ENCODE assay signal across 20 mouse cellular contexts in the genomic region with DNA sequence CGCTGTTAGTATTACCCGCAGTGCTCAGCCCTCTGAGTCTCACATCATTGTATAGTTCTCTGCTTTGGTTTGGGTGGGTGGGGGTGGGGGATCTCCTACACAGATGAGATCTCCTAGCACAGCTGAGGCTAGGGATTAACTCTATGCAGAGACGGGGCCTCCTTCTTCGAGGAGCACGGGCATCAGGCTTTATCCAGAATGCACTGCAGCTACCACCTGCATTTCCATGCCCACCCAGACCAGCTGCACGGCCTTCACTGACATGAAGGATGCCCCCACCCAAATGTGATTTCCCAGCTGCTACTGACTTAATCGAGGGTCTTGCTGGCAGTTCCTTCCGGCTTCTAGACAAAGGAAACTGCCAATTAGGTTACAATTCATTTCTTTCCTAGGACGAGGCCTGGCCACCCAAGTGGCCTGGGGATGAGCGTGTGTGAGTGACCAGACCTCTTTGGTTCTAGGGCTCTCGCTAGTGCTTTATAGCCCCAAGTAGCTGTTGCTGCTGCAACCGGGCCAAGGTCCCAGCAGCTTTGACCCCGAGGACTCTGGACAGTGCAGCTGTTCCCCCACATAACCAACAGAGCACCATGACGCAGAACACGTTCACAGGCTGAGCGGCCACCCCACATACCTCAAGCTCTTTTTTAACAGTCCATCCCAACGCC. TPM values are rescaled to one million over a fixed set of nuclear protein-coding genes. Genes with fewer than 3 reads are reported as not detected.
DNase-seq lines count a peak whose midpoint lies in the region; ATAC-seq and TF ChIP-seq lines count a peak whose summit lies in the region.
"Had no signal": no experiment of that assay in that cellular context is flagged by ENCODE, and none has a peak within 500 bp of the region (broad histone marks: within the 10 kb centered on the region; RNA-seq: fewer than 3 reads in every experiment).

No protein-coding gene starts in this region.

- ATAC-seq in forebrain, embryonic 15.5 days (replicated peaks), result no peak
- ATAC-seq in midbrain, embryonic 11.5 days (ENCODE audit: low FRiP score), result peak; percentile 57
- no peak for ATAC-seq in midbrain, embryonic 15.5 days (replicated peaks)
- peak; percentile 72 for ATAC-seq in forebrain, postnatal 0 days
- no peak for ATAC-seq in stomach, postnatal 0 days (ENCODE audit: low FRiP score, low TSS enrichment)

- no peak overlapping the region for H3K4me2 ChIP-seq in forebrain, embryonic 15.5 days (replicated peaks)
- no peak overlapping the region for H3K4me2 ChIP-seq in midbrain, embryonic 11.5 days
- H3K4me2 ChIP-seq in midbrain, embryonic 15.5 days, result no peak overlapping the region
- H3K4me2 ChIP-seq in forebrain, postnatal 0 days (ENCODE audit: low read depth), result no peak overlapping the region
- H3K4me2 ChIP-seq in stomach, postnatal 0 days (replicated peaks; ENCODE audit: low read depth), result no peak overlapping the region
- H3K4me2 ChIP-seq: embryonic facial prominence, embryonic 12.5 days; liver, embryonic 11.5 days; lung, embryonic 15.5 days had no signal

- no peak overlapping the region for H3K4me3 ChIP-seq in forebrain, embryonic 10.5 days
- H3K4me3 ChIP-seq in forebrain, embryonic 15.5 days, result no peak overlapping the region
- H3K4me3 ChIP-seq in midbrain, embryonic 11.5 days (ENCODE audit: low read depth, low read length), result no peak overlapping the region
- no peak overlapping the region for H3K4me3 ChIP-seq in midbrain, embryonic 15.5 days
- H3K4me3 ChIP-seq in forebrain, postnatal 0 days (ENCODE audit: low read depth, low read length), result no peak overlapping the region
- no peak overlapping the region for H3K4me3 ChIP-seq in stomach, postnatal 0 days (ENCODE audit: low read depth, low read length)
- H3K4me3 ChIP-seq: embryonic facial prominence, embryonic 12.5 days; lung, embryonic 15.5 days had no signal

- H3K27ac ChIP-seq in forebrain, embryonic 10.5 days, result 0 out of 2 replicates have a peak overlapping the region, but pooled peaks have one; percentile 15
- H3K27ac ChIP-seq in forebrain, embryonic 15.5 days (replicated peaks), result no peak overlapping the region
- no peak overlapping the region for H3K27ac ChIP-seq in midbrain, embryonic 11.5 days (ENCODE audit: low read depth, low read length)
- H3K27ac ChIP-seq in midbrain, embryonic 15.5 days, result no peak overlapping the region
- no peak overlapping the region for H3K27ac ChIP-seq in forebrain, postnatal 0 days (ENCODE audit: low read depth, low read length)
- no peak overlapping the region for H3K27ac ChIP-seq in stomach, postnatal 0 days (replicated peaks)
- H3K27ac ChIP-seq: embryonic facial prominence, embryonic 12.5 days; lung, embryonic 15.5 days had no signal

- no peaks in the 10 kb centered on the region for H3K9me3 ChIP-seq in forebrain, embryonic 10.5 days
- no peaks in the 10 kb centered on the region for H3K9me3 ChIP-seq in forebrain, embryonic 15.5 days
- no peaks in the 10 kb centered on the region for H3K9me3 ChIP-seq in midbrain, embryonic 11.5 days (ENCODE audit: control insufficient read depth, low read length)
- no peaks in the 10 kb centered on the region for H3K9me3 ChIP-seq in midbrain, embryonic 15.5 days
- H3K9me3 ChIP-seq in forebrain, postnatal 0 days (ENCODE audit: low read length), result no peaks in the 10 kb centered on the region
- H3K9me3 ChIP-seq in stomach, postnatal 0 days (ENCODE audit: control insufficient read depth, low read length), result no peaks in the 10 kb centered on the region
- H3K9me3 ChIP-seq: embryonic facial prominence, embryonic 12.5 days; lung, embryonic 15.5 days had no signal

- H3K4me1 ChIP-seq in forebrain, embryonic 10.5 days, result peaks cover 10% of the 10 kb centered on the region
- no peaks in the 10 kb centered on the region for H3K4me1 ChIP-seq in forebrain, embryonic 15.5 days
- H3K4me1 ChIP-seq in midbrain, embryonic 11.5 days (ENCODE audit: control insufficient read depth, insufficient read depth, low read length), result peaks cover 4% of the 10 kb centered on the region
- no peaks in the 10 kb centered on the region for H3K4me1 ChIP-seq in midbrain, embryonic 15.5 days
- no peaks in the 10 kb centered on the region for H3K4me1 ChIP-seq in forebrain, postnatal 0 days (ENCODE audit: insufficient read depth)
- H3K4me1 ChIP-seq in stomach, postnatal 0 days (replicated peaks; ENCODE audit: control insufficient read depth, insufficient read depth), result no peaks in the 10 kb centered on the region
- H3K4me1 ChIP-seq: embryonic facial prominence, embryonic 12.5 days; lung, embryonic 15.5 days had no signal

- TF ChIP-seq CTCF in forebrain, postnatal 0 days (IDR thresholded peaks at IDR 0.05; ENCODE audit: low read depth), result no peak
- TF ChIP-seq CTCF in stomach, postnatal 0 days (IDR thresholded peaks at IDR 0.05; ENCODE audit: low read depth), result no peak

- H3K27me3 ChIP-seq in forebrain, embryonic 10.5 days (ENCODE audit: poor library complexity, severe bottlenecking), result peaks cover 3% of the 10 kb centered on the region; the same call in 1 of the 2 replicates
- H3K27me3 ChIP-seq in forebrain, embryonic 15.5 days, result no peaks in the 10 kb centered on the region
- no peaks in the 10 kb centered on the region for H3K27me3 ChIP-seq in midbrain, embryonic 11.5 days (ENCODE audit: control insufficient read depth, insufficient read depth, low read length)
- no peaks in the 10 kb centered on the region for H3K27me3 ChIP-seq in midbrain, embryonic 15.5 days (replicated peaks)
- H3K27me3 ChIP-seq in forebrain, postnatal 0 days (ENCODE audit: insufficient read depth, low read length), result no peaks in the 10 kb centered on the region
- H3K27me3 ChIP-seq in stomach, postnatal 0 days (ENCODE audit: control insufficient read depth, insufficient read depth, low read length), result no peaks in the 10 kb centered on the region
- H3K27me3 ChIP-seq: embryonic facial prominence, embryonic 12.5 days; lung, embryonic 15.5 days had no signal

- DNase-seq in forebrain, embryonic 10.5 days (ENCODE audit: extremely low spot score, low spot score), result no peak
- DNase-seq in midbrain, embryonic 11.5 days (ENCODE audit: low spot score, missing footprints), result peak; percentile 88
- no peak for DNase-seq in forebrain, postnatal 0 days
- DNase-seq in retina, embryonic 14.5 days (ENCODE audit: low spot score), result peak; percentile 70
- DNase-seq in stomach, postnatal 0 days (ENCODE audit: low spot score), result no peak
- no peak for DNase-seq in cerebellum, postnatal 36 days
- DNase-seq: adrenal gland, postnatal 10 days; cerebellum, adult 9-10 months; gastrocnemius, postnatal 10 days; heart, postnatal 14 days; kidney, postnatal 25 days; left cerebral cortex, postnatal 4 days; right cerebral cortex, adult 18-20 months; thymus, postnatal 25 days had no signal

- 71% methylated on average over 17 of the region's 17 CpGs for WGBS in forebrain, embryonic 10.5 days
- 48% methylated on average over 17 of the region's 17 CpGs for WGBS in forebrain, embryonic 15.5 days
- 54% methylated on average over 17 of the region's 17 CpGs for WGBS in midbrain, embryonic 11.5 days
- 44% methylated on average over 17 of the region's 17 CpGs for WGBS in midbrain, embryonic 15.5 days
- WGBS in forebrain, postnatal 0 days, result 51% methylated on average over 17 of the region's 17 CpGs
- 67% methylated on average over 17 of the region's 17 CpGs for WGBS in stomach, postnatal 0 days

- no peak overlapping the region for H3K9ac ChIP-seq in forebrain, embryonic 15.5 days (replicated peaks)
- no peak overlapping the region for H3K9ac ChIP-seq in midbrain, embryonic 11.5 days (ENCODE audit: low read length)
- no peak overlapping the region for H3K9ac ChIP-seq in midbrain, embryonic 15.5 days
- no peak overlapping the region for H3K9ac ChIP-seq in forebrain, postnatal 0 days
- no peak overlapping the region for H3K9ac ChIP-seq in stomach, postnatal 0 days (ENCODE audit: low read length)
- H3K9ac ChIP-seq: embryonic facial prominence, embryonic 12.5 days; lung, embryonic 15.5 days had no signal

- no peaks in the 10 kb centered on the region for H3K36me3 ChIP-seq in forebrain, embryonic 10.5 days (replicated peaks)
- H3K36me3 ChIP-seq in forebrain, embryonic 15.5 days, result no peaks in the 10 kb centered on the region
- no peaks in the 10 kb centered on the region for H3K36me3 ChIP-seq in midbrain, embryonic 11.5 days (ENCODE audit: control insufficient read depth, insufficient read depth, low read length)
- no peaks in the 10 kb centered on the region for H3K36me3 ChIP-seq in midbrain, embryonic 15.5 days (replicated peaks)
- H3K36me3 ChIP-seq in forebrain, postnatal 0 days (ENCODE audit: insufficient read depth), result no peaks in the 10 kb centered on the region
- no peaks in the 10 kb centered on the region for H3K36me3 ChIP-seq in stomach, postnatal 0 days (ENCODE audit: control insufficient read depth, insufficient read depth, low read length)
- H3K36me3 ChIP-seq: embryonic facial prominence, embryonic 12.5 days; lung, embryonic 15.5 days had no signal

- no peak for TF ChIP-seq EP300 in stomach, postnatal 0 days (optimal IDR thresholded peaks at IDR 0.05)

RNA-seq across cellular contexts. Expression of a gene that starts 10.8 kb away (rescaled TPM):
- polyA plus RNA-seq in forebrain, embryonic 10.5 days (2016; fragmentation: Nextera tagmentation; extraction: Ambion mirVana), result 0.53 and 0.56 TPM in 2 replicates
- 1.3 TPM in 2 replicates for polyA plus RNA-seq in forebrain, embryonic 15.5 days (2015; fragmentation: Nextera tagmentation; extraction: Ambion mirVana)
- polyA plus RNA-seq in midbrain, embryonic 11.5 days (2014; fragmentation: Nextera tagmentation; extraction: Ambion mirVana), result 1.5 and 2.3 TPM in 2 replicates
- polyA plus RNA-seq in midbrain, embryonic 15.5 days (2015; fragmentation: Nextera tagmentation; extraction: Ambion mirVana), result 6.6 and 6.9 TPM in 2 replicates
- 6.8 and 11.3 TPM in 2 replicates for total RNA-seq in forebrain, postnatal 0 days (2014; rRNA removed)
- polyA plus RNA-seq in forebrain, postnatal 0 days (2015; fragmentation: Nextera tagmentation; extraction: Ambion mirVana), result 2.1 and 3.8 TPM in 2 replicates
- polyA plus RNA-seq in stomach, postnatal 0 days (2015; fragmentation: Nextera tagmentation; extraction: Ambion mirVana), result 5.0 and 5.5 TPM in 2 replicates
- total RNA-seq: CH12.LX had no signal

RNA-seq across cellular contexts. Expression of a gene that starts 47.8 kb away (rescaled TPM):
- 6.1 and 6.6 TPM in 2 replicates for polyA plus RNA-seq in forebrain, embryonic 10.5 days (2016; fragmentation: Nextera tagmentation; extraction: Ambion mirVana)
- 9.2 and 11.1 TPM in 2 replicates for polyA plus RNA-seq in forebrain, embryonic 15.5 days (2015; fragmentation: Nextera tagmentation; extraction: Ambion mirVana)
- 8.1 and 8.2 TPM in 2 replicates for polyA plus RNA-seq in midbrain, embryonic 11.5 days (2014; fragmentation: Nextera tagmentation; extraction: Ambion mirVana)
- 9.2 and 10.8 TPM in 2 replicates for polyA plus RNA-seq in midbrain, embryonic 15.5 days (2015; fragmentation: Nextera tagmentation; extraction: Ambion mirVana)
- 18.1 and 20.4 TPM in 2 replicates for total RNA-seq in forebrain, postnatal 0 days (2014; rRNA removed)
- 8.6 and 11.1 TPM in 2 replicates for polyA plus RNA-seq in forebrain, postnatal 0 days (2015; fragmentation: Nextera tagmentation; extraction: Ambion mirVana)
- polyA plus RNA-seq in stomach, postnatal 0 days (2015; fragmentation: Nextera tagmentation; extraction: Ambion mirVana), result 10.0 and 10.5 TPM in 2 replicates

Comparison
In these comparisons a context has a peak if more than half of its experiments do, and no peak if none do; other contexts are left out.
1. ATAC-seq: peak in midbrain, embryonic 11.5 days (single experiment) and forebrain, postnatal 0 days (single experiment); none in forebrain, embryonic 15.5 days (single experiment), midbrain, embryonic 15.5 days (single experiment) and stomach, postnatal 0 days (single experiment).
2. DNase-seq: peak in midbrain, embryonic 11.5 days (single experiment) and retina, embryonic 14.5 days (single experiment); none in forebrain, embryonic 10.5 days (single experiment), forebrain, postnatal 0 days (single experiment), stomach, postnatal 0 days (single experiment) and cerebellum, postnatal 36 days (0 of 2).